Mouse (Mus musculus) limb, embryonic 15.5 days (tissue): Measurements from ENCODE around the gene Mettl26. TPM values are rescaled to one million over a fixed set of nuclear protein-coding genes. Genes with fewer than 3 reads are reported as not detected.

ENCODE experiments used
- ATAC-seq: fragments of 200-750 bp; cut with Nextera tagmentation; 2 replicates; pipeline ENCODE4 v1.8.0; 2017; ENCODE audit warnings: low read depth, moderate TSS enrichment; ENCODE audit not compliant: insufficient number of reproducible peaks, low FRiP score, low TSS enrichment
- H3K27ac ChIP-seq: fragments of 300-500 bp; sonication (generic); 2 replicates; pipeline ENCODE4 v1.5.1; 2015; ENCODE audit warnings: moderate library complexity, mild to moderate bottlenecking, inconsistent platforms
- H3K27me3 ChIP-seq: fragments of 300-500 bp; sonication (generic); 2 replicates; pipeline ENCODE4 v1.6.1; 2015; ENCODE audit warnings: inconsistent platforms
- H3K36me3 ChIP-seq: fragments of 300-500 bp; sonication (generic); 2 replicates; pipeline ENCODE4 v1.6.1; 2015; ENCODE audit warnings: inconsistent platforms
- H3K4me1 ChIP-seq: fragments of 300-500 bp; sonication (generic); 2 replicates; pipeline ENCODE4 v1.6.1; 2015; ENCODE audit warnings: inconsistent platforms
- H3K4me2 ChIP-seq: fragments of 300-500 bp; sonication (generic); 2 replicates; pipeline ENCODE4 v1.6.1; 2015; ENCODE audit warnings: mild to moderate bottlenecking, inconsistent platforms
- H3K4me3 ChIP-seq: fragments of 300-500 bp; sonication (generic); 2 replicates; pipeline ENCODE4 v1.5.1; 2015; ENCODE audit warnings: mild to moderate bottlenecking, inconsistent platforms
- H3K9ac ChIP-seq: fragments of 300-500 bp; sonication (generic); 2 replicates; pipeline ENCODE4 v1.6.1; 2015; ENCODE audit warnings: inconsistent platforms
- H3K9me3 ChIP-seq: fragments of 300-500 bp; sonication (generic); 2 replicates; pipeline ENCODE4 v1.6.1; 2016; ENCODE audit warnings: inconsistent platforms
- WGBS: fragments of 180-500 bp; shearing (Covaris S2); methylation state at CpG from one replicate; pipeline ENCODE4 v1.1.7; 2015; 5-methylcytosine and 5-hydroxymethylcytosine counted together
- microRNA-seq: library from miRNA; unstranded; fragments of <30 nt; microRNA quantifications from one replicate; pipeline ENCODE4, GENCODE M21; 2016
- polyA plus RNA-seq: library from polyadenylated mRNA; unstranded; fragments of >200 nt; fragmentation: Nextera tagmentation; extraction: Ambion mirVana; gene quantifications from 2 replicates; pipeline ENCODE4 v1.2.1, GENCODE M21; 2015

The Mettl26 gene
- polyA plus RNA-seq, 1 experiment from 2014 or later, result 45.3 TPM

- Histone ChIP-seq H3K4me1 (peaks cover 24% of the 10 kb centered on the region), H3K36me3 (peaks cover 23% of the 10 kb centered on the region), H3K9me3 (no peaks in the 10 kb centered on the region), H3K4me2 (no peak overlapping the region), H3K27ac (no peak overlapping the region), H3K27me3 (no peaks in the 10 kb centered on the region), H3K9ac (no peak overlapping the region), H3K4me3 (no peak overlapping the region)
- no peak for ATAC-seq
- 76% methylated on average over 5 of the region's 5 CpGs for WGBS
Observed at GRCm38 (mm10) chr17:25922120-25922519, 47.2 kb downstream of the Mettl26 start.

GRCm38 (mm10) chr17:25925348-25925747 is 50.5 kb downstream of the Mettl26 start:
- no peak overlapping the region for H3K27ac ChIP-seq
- WGBS, result 75% methylated on average over 2 of the region's 2 CpGs

More at GRCm38 (mm10) chr17:25925348-25925747, 50.5 kb downstream of the Mettl26 start:
- peaks cover 47% of the 10 kb centered on the region for H3K36me3 ChIP-seq
- H3K9me3 ChIP-seq, result no peaks in the 10 kb centered on the region
- ATAC-seq, result no peak
- H3K4me1 ChIP-seq, result peaks cover 7% of the 10 kb centered on the region
- no peak overlapping the region for H3K4me3 ChIP-seq
- no peak overlapping the region for H3K4me2 ChIP-seq
- no peak overlapping the region for H3K9ac ChIP-seq
- no peaks in the 10 kb centered on the region for H3K27me3 ChIP-seq

Small RNAs within 50 kb of the gene (microRNA-seq; reads per million reads assigned to microRNA genes)
- gene Mir3082, result not detected

Other genes starting within 250 kb of the Mettl26 start
- 4.8 and 6.1 TPM in 2 replicates for gene Gng13, start 157.9 kb upstream of the Mettl26 start, polyA plus RNA-seq
- 20.9 and 21.2 TPM in 2 replicates for gene Chtf18, start 147.7 kb upstream of the Mettl26 start, polyA plus RNA-seq
- 22.8 and 23.3 TPM in 2 replicates for gene Rpusd1, start 147.4 kb upstream of the Mettl26 start, polyA plus RNA-seq
- gene Mslnl, start 139.0 kb upstream of the Mettl26 start, polyA plus RNA-seq, result 0.13 and 0.17 TPM in 2 replicates
- 38.4 and 40.6 TPM in 2 replicates for gene Msln, start 120.7 kb upstream of the Mettl26 start, polyA plus RNA-seq
- gene Narfl, start 101.3 kb upstream of the Mettl26 start, polyA plus RNA-seq, result 26.7 and 27.2 TPM in 2 replicates
- 53.2 and 54.4 TPM in 2 replicates for gene Haghl, start 89.4 kb upstream of the Mettl26 start, polyA plus RNA-seq
- gene Ccdc78, start 88.5 kb upstream of the Mettl26 start, polyA plus RNA-seq, result 0.09 and 0.14 TPM in 2 replicates
- gene Fam173a, start 82.2 kb upstream of the Mettl26 start, polyA plus RNA-seq, result 85.7 and 95.6 TPM in 2 replicates
- gene AC134908.4, start 79.4 kb upstream of the Mettl26 start, polyA plus RNA-seq, result 0.56 and 0.58 TPM in 2 replicates
- 39.1 and 40.0 TPM in 2 replicates for gene Metrn, start 77.9 kb upstream of the Mettl26 start, polyA plus RNA-seq
- 2.0 and 2.7 TPM in 2 replicates for gene Fbxl16, start 66.0 kb upstream of the Mettl26 start, polyA plus RNA-seq
- gene Wdr24, start 51.4 kb upstream of the Mettl26 start, polyA plus RNA-seq, result 24.6 and 26.5 TPM in 2 replicates
- 47.2 and 48.9 TPM in 2 replicates for gene Jmjd8, start 46.2 kb upstream of the Mettl26 start, polyA plus RNA-seq
- 346 and 387 TPM in 2 replicates for gene Stub1, start 41.7 kb upstream of the Mettl26 start, polyA plus RNA-seq
- 1.8 and 2.6 TPM in 2 replicates for gene Rhbdl1, start 37.8 kb upstream of the Mettl26 start, polyA plus RNA-seq
- 1.8 and 2.6 TPM in 2 replicates for gene Gm20683, start 33.3 kb upstream of the Mettl26 start, polyA plus RNA-seq
- gene Rhot2, start 30.2 kb upstream of the Mettl26 start, polyA plus RNA-seq, result 21.9 and 25.4 TPM in 2 replicates
- 16.8 and 21.3 TPM in 2 replicates for gene Wdr90, start 13.6 kb upstream of the Mettl26 start, polyA plus RNA-seq
- gene Mcrip2, start 6.3 kb upstream of the Mettl26 start, polyA plus RNA-seq, result 16.7 and 22.2 TPM in 2 replicates
- gene Wfikkn1, start 5.8 kb downstream of the Mettl26 start, polyA plus RNA-seq, result 0.63 and 0.65 TPM in 2 replicates
- 30.7 and 35.2 TPM in 2 replicates for gene Rab40c, start 44.7 kb downstream of the Mettl26 start, polyA plus RNA-seq
- 45.7 and 47.8 TPM in 2 replicates for gene Pigq, start 69.9 kb downstream of the Mettl26 start, polyA plus RNA-seq
- 0.42 TPM in 1 of 2 replicates, not detected in the other for gene Nhlrc4, start 69.9 kb downstream of the Mettl26 start, polyA plus RNA-seq
- gene A930017K11Rik, start 77.5 kb downstream of the Mettl26 start, polyA plus RNA-seq, result 0.06 and 0.14 TPM in 2 replicates
- gene Capn15, start 110.7 kb downstream of the Mettl26 start, polyA plus RNA-seq, result 24.5 and 29.0 TPM in 2 replicates
- gene Rab11fip3, start 194.5 kb downstream of the Mettl26 start, polyA plus RNA-seq, result 13.1 and 16.8 TPM in 2 replicates
- 39.8 and 40.9 TPM in 2 replicates for gene Decr2, start 215.3 kb downstream of the Mettl26 start, polyA plus RNA-seq
- 92.6 and 95.8 TPM in 2 replicates for gene Nme4, start 220.5 kb downstream of the Mettl26 start, polyA plus RNA-seq
- 2.0 and 2.7 TPM in 2 replicates for gene Tmem8, start 238.2 kb downstream of the Mettl26 start, polyA plus RNA-seq
- gene Mrpl28, start 248.4 kb downstream of the Mettl26 start, polyA plus RNA-seq, result 178 and 185 TPM in 2 replicates